Mouse (Mus musculus): ENCODE data around the gene Tspan4.
A peak's percentile ranks its signal among the peaks of the same experiment; 100 is the strongest.

The Tspan4 gene

DNA sequence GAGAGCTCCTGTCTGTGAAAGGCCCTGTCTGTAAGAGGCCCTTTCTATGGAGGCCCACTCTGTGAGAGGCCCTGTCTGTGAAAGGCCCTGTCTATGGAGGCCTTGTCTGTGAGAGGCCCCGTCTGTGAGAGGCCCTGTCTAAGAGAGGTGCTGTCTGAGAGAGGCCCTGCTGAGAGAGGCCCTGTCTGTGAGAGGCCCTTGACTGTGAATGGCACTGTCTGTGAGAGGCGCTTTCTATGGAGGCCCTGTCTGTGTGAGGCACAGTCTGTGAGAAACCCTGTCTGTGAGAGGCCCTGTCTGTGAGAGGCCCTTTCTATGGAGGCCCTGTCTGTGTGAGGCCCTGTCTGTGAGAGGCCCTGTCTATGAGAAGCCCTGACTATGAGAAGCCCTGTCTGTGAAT is 31.2 kb downstream of the Tspan4 start:
- DNase-seq (ENCODE audit: low read depth, low spot score), result no peak

DNA sequence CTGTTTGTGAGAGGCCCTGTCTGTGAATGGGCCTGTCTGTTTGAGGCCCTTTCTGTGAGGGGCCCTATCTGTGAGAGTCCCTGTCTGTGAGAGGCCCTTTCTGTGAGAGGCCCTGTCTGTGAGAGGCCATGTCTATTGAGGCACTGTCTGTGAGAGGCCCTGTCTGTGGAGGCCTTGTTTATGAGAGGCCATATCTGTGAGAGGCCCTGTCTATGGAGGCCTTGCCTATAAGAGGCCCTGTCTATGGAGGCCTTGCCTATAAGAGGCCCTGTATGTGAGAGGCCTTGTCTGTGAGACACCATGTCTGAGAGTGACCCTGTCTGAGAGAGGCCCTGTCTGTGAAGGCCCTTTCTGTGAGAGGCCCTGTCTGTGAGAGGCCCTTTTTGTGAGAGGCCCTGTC is 33.1 kb downstream of the Tspan4 start:
- DNase-seq (ENCODE audit: low read depth, low spot score), result no peak

DNA sequence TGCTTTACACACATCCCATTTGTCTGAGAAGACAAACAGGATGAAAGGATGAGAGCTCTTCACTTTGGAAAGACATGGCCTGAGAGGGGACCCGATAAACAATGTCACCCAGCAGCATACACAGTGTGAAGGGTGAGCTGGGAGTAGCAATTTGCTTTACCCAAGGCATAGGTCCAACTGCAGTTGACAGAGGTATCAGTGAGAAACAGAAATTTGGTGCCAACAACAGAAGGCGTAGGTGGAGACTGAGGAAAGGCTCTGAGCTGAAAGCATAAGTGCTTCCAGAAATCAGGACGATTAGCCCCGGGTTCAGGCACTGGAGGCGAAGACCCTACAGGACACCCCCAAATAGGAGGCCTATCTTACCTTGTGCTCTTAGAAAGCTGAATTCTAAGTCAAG is 35.2 kb downstream of the Tspan4 start:
- DNase-seq (ENCODE audit: low read depth, low spot score), result no peak

DNA sequence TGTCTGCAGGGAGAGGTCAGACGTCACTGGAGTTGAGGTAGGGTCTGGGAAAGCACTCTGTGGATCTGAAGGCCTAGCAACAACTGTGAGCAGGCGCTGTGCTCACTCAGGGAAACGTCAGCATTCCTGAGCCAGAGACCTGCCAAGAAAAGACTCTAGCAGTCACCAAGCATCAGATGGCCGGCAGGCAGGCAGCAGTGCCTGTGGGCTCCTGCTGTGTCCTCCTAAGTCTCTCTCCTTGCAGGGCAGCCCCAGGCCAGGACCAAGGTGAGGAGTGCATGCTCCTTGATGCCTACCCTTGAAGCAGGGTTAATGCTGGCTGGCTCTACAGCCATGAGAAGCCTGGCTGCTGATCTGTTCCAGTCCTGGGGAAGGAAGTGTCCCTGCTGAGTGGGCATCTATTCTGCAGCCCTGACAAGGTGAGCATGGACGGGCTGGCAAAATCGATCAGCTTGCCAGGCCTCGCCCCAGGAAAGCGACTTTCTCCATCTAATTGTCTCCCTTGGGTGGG is 35.7 kb downstream of the Tspan4 start:
- no peak for DNase-seq (ENCODE audit: low read depth, low spot score)

DNA sequence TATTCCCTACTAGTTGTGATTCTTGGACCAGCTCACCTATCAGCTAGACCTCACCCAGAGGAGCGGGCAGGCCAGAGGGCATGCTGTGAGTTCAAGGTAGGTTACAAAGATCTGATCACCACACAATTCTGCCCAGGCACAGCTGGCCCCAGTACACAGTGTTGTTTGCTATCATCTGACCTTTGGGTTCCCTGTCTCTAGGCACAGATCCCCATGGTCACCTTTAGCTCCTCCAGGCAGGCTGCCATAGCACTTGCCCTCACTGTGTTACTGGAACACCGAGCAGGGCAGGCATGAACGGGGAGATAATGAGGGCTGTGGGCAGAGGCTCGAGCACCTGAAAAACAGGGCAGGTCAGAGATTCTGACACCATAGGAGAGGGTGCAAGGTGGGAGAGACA is 42.6 kb downstream of the Tspan4 start:
- no peak for DNase-seq (ENCODE audit: low read depth, low spot score)

DNA sequence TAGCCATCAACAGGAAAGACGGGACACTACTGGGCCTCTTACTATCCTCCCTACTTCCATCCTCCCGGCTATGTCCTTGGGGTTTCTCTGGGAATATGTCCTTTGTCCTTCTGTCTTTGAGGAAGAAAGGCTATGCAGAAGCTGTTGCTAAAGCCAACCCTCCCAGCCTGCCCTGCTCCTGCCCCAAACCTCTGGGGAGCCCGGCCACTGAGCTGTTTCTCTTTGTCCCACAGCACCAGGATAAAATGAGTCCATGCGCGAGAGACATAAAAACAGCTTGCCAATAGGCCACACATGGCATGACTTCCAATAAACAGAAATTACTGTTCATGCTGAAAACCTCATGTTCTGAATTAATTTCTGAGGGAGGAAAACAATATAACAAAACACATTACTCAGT is 43.3 kb downstream of the Tspan4 start:
- no peak for DNase-seq (ENCODE audit: low read depth, low spot score)

DNA sequence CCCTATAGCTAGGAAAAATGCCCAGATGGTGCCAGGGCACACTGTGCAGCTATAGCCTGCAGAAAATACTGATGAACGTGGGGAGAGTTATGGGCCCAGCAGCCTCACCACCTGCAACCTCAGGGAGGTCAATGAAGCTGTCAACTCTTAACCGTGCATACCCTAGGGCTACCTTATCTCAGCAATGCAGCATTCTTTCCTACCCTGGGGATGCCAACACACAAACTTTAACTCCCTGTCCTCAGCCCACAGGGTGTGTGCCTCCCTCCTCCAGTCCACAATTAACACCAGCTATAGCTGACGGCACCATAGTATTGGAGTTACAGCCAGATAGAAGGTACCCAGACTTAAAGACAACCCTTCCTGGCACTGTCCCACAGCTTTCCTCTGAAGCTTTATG is 43.9 kb downstream of the Tspan4 start:
- DNase-seq (ENCODE audit: low read depth, low spot score), result no peak

DNA sequence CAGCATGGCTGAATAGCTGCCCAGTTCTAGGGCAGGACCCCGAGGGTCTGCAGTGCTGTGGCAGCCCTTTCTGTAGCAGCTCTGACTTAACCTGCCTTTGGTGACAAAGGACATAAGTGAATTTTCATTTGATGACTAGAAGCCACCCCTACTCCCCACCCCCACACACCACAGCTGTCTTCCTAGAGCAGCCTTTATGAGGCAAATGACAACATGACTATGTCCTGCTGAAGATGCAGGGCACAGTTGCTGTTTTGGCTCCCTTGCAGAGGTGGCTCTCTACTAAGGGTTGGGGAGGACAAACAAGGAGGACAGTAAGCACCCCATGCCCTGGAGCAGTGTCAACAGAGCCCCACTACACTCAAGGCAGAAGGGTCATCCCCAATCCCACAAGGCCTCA is 44.8 kb downstream of the Tspan4 start:
- no peak for DNase-seq (ENCODE audit: low read depth, low spot score)

DNA sequence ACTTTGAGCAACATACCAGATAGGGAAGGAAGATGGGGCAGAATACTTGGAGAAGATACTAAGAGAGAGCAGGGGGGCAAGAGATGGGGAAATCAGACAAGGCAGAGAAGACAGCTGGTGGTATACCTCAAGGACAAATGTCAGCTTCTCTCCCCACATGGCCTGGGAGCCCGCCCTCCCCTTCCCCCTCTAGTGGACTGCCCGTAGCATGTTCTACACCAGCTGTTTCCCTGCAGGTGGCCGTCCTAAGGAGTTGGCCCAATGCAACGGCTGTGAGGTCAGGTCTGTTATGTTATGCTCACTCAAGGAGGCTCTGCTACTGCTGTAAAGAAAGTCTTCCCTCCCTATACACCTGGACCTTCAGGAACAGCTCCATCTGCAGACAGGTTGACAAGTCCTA is 48.0 kb downstream of the Tspan4 start:
- DNase-seq (ENCODE audit: low read depth, low spot score), result no peak

DNA sequence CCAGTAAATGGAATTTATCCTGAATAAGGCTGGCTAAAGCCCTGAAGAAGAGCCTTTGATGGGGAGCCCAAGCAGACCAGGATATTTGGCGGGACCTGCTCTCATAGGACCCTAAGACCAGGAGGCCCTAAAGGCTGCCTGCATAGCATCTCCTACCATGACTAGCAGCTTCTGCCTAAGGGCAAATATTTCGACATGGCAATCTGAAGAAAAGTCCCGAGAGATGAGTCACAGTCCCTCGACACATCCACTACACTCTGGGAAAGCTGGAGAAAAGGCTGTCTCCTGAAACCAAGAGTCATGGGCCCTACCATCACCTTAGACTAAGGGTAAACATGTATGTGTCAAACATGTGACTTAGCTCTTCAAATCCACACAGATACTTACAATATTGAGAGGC is 49.2 kb downstream of the Tspan4 start:
- no peak for DNase-seq (ENCODE audit: low read depth, low spot score)

DNA sequence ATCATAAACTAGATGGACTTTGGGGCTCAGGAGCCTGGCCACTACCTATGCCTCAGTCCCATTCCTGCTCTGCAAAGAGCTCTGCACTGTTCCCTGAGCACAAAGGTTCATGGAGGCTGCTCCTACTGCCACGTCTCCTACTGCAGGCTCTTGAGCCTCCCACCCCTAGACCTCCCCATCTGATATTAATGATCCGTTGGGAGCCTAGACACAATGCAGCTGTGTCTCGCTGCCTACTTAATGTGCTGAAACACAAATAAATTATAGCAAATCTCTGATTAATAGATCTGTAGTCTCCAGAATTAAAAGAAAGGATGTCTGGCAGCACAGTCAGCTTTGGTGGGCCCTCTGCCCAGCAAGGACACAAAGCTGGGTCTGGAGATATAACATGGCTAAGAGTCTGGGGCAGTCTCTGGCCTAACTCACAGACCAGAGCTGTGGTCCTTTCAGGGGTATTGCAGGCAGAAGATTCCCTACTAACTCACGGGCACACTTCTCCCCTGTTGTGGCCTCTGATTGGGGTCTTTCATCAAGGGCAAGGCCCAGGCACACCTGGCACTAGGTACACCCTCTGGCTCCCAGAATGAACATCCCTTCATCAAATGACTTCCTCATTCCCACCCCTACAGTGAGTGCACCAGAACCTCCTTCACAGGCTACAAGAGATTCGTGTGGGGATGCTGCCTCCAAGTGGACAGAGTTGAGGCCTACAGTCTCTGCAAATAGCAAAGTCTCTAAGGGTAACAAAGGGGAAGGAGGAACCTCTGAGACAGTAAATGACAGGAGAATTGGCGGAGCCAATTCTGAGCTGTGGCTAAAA is 49.9 kb downstream of the Tspan4 start:
- peak; percentile 62 for DNase-seq (ENCODE audit: low read depth, low spot score)

DNA sequence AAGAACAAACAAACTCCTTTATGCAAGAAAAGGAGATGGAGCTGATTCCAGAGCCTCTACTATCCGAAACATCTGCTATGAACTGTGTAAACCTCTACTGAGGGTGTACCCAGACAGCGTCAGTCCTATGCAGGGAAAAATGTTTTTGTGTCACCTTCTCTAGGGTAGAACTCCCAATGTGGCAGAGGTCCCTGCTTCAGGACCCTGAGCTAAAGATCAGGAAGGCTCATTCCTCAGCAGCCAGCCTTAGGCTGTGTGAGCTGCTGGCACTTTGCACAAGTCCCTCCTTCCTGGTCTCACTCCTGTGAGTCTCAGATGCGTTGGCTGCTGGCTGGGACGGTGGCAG is 50.5 kb downstream of the Tspan4 start:
- DNase-seq (ENCODE audit: low read depth, low spot score), result no peak

DNA sequence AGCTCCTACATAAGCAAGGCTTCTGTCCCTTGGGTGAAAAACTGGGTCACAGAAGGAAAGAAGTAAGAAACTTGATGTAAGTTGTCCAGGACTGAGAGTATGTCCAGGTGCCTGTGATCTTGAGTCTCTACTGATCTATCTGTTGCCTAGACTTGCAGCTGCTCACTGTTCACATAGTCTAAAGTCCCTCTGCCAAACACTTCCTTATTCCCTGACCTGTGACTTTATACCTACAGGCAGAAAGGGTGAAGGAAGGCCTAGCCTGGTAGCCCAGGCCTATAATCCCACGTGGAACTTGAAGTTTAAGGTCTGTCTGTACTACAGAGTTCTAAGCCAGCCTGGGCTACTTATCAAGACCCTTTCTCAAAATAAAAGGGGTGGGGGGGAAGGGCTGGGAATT is 60.5 kb downstream of the Tspan4 start:
- no peak for DNase-seq (ENCODE audit: low read depth, low spot score)

DNA sequence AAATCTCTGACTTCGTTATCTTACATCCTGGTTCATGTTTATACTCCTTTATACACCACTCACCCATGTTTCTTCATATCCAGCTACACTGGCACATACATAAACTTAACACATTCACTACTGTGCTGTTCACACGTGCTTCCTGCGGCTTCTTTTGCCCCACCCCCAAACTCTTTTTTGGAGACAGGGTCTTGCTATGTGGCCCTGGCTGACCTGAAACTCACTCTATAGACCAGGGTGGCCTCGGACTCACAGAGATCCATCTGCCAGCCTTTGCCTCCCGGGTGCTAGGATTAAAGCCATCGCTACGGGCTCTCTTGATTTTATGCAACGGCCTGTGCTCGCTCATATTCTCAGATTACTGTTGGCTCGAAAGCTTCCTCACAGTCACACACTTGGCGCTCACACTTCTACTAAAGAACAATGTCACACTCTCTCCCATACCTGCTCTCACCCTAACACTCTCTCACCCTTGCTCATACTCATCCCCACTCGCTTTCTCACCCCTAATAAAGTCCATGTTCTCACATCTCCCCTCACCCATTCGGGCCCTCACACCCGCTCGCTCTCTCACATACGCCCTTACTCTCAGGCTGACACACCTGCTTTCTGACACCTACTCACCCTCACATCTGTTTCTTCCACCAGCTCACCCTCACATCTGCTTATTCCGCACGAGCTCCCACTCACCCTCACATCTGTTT is 64.0 kb downstream of the Tspan4 start:
- DNase-seq (ENCODE audit: low read depth, low spot score), result no peak

DNA sequence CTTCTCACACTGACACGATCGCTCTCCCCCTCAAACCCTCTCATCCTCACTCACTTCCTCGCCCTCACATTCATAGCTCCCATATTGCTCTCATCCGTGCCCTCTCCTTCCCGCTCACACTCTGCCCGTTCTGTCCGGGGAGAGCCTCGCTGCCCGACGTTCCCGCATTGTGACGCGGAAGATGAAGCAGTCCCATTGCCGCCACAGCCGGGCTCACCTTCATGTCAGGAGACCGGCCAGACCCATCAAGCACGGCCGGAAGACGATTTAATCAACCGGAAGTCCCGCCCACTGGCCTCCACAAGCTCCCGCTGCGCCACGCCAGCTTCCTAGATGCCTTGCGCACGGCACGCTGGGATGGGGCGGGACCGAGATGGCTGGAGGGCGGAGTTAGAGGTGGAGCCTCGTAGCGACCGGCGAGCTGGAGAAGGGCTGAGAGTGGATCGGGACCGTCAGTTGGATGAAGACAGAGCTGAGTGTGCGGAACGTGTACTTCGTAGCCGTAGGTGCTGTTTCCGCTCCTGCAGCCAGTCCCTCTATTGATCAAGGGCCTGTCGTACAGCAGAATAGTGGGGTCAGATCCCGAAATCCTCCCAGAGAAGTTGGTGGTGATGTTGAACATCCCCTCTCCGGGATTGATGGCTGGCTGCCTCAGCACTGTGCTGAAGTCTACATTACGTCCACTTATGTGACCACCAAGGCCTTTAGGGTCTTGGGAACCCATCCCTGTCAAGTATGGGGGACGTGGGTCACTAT is 64.7 kb downstream of the Tspan4 start, which contains the start of gene Chid1:
Gene Chid1, minus strand, starts transcription at position 302 of the 756 bp plus-strand sequence.
- peak; percentile 96 for DNase-seq (ENCODE audit: low read depth, low spot score)

DNA sequence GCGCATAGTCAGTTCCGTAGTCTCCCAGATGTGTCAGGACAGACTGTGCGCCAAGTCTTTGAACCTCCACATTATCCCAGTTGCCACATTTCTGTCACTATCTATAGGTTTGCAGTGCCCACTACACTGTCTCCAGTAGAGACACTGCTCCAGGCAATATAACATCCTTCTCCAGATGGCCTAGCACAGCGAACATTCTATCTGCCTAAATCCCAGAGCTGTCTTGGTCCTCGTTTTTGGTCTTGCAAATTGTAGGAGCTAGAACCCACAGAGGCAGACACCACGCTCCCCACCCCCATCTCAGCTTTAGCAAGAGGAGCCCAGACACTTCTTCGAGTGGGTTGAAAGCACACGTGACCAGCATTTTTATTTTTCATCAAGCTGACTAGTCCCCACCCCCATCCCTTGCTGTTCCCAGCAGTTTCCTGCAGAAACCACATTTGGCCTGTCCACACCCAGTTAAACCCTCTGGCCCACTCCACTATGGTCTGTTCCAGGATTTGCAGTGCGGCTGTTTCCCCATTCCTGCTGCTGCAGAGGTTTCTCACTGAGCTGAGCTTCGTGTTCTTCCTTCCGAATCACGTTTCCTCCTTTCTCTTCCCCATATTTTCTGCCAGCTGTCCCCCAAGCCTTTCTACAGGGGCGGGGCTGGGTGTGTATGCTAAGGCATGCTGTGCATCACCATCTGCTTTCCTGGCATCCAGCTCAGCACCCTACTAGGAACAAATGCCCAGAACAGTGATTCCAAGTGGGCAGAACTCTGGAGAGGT is 65.5 kb downstream of the Tspan4 start:
- DNase-seq (ENCODE audit: low read depth, low spot score), result no peak

DNA sequence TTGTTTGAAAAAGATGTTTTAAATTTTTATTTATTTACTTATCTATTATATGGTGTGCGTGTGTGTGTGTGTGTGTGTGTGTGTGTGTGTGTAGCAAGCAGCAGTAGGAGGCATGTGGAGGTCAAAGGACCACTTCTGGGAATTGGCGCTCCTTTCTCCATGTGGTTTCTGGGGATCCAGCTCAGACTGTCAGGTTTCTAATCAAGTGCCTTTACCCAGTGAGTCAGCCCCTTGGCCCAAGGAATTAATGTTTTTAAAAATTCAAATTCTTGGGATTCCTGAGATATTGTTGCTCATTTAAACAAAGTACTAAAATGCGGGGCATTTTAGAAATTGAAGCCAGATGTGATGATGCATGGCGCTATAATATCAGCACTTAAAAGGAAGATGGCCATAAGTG is 66.6 kb downstream of the Tspan4 start:
- DNase-seq (ENCODE audit: low read depth, low spot score), result no peak

DNA sequence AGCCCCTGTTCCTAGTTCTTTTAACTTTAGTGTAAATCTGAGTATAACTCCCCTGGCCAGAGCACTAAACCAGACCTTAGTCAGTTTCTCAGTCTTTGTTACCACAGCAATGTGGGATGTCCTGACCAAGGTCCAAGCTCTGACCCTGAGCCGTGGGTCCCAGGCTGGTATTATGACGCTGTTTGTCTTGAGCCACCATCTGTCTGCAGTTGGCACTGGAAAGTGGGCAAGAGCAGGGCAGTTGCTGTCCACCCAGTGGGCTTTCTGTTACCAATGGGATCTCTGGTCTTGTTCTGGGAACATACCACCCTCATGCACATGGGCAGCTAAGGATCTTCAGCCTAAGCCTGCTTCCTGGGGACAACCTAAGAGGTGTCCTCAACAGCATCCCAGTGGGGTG is 67.5 kb downstream of the Tspan4 start:
- no peak for DNase-seq (ENCODE audit: low read depth, low spot score)

All from retina, adult 2 months (tissue).